Mouse (Mus musculus) limb, embryonic 11.5 days (tissue): ENCODE data around the gene Gm17581. TPM values are rescaled to one million over a fixed set of nuclear protein-coding genes. Genes with fewer than 3 reads are reported as not detected.
A peak's percentile ranks its signal among the peaks of the same experiment; 100 is the strongest.

Experiments
- ATAC-seq: fragments of 200-750 bp; cut with Nextera tagmentation; 2 replicates; pipeline ENCODE4 v1.8.0; 2017; ENCODE audit warnings: low read depth; ENCODE audit not compliant: insufficient number of reproducible peaks, low FRiP score, low TSS enrichment
- DNase-seq: peaks from one replicate; pipeline ENCODE4 v3.0.0-alpha.2; 2015; ENCODE audit warnings: low spot score
- H3K27ac ChIP-seq: fragments of 300-500 bp; sonication (generic); replicated peaks from 2 replicates; pipeline ENCODE4 v1.5.1; 2014; ENCODE audit warnings: low read depth, mild to moderate bottlenecking, low read length
- H3K27me3 ChIP-seq: fragments of 300-500 bp; sonication (generic); 2 replicates; pipeline ENCODE4 v1.6.1; 2014; ENCODE audit warnings: mild to moderate bottlenecking, low read length, mixed read lengths; ENCODE audit not compliant: control insufficient read depth, insufficient read depth
- H3K36me3 ChIP-seq: fragments of 300-500 bp; sonication (generic); 2 replicates; pipeline ENCODE4 v1.6.1; 2014; ENCODE audit warnings: mild to moderate bottlenecking, low read length, moderate library complexity, mixed read lengths; ENCODE audit not compliant: control insufficient read depth, insufficient read depth
- H3K4me1 ChIP-seq: fragments of 300-500 bp; sonication (generic); 2 replicates; pipeline ENCODE4 v1.6.1; 2014; ENCODE audit warnings: low read length, mixed read lengths; ENCODE audit not compliant: control insufficient read depth, insufficient read depth
- H3K4me2 ChIP-seq: fragments of 300-500 bp; sonication (generic); 2 replicates; pipeline ENCODE4 v1.6.1; 2014; ENCODE audit warnings: low read depth, mild to moderate bottlenecking, moderate library complexity; ENCODE audit not compliant: severe bottlenecking
- H3K4me3 ChIP-seq: fragments of 300-500 bp; sonication (generic); 2 replicates; pipeline ENCODE4 v1.5.1; 2014; ENCODE audit warnings: low read depth, low read length
- H3K9ac ChIP-seq: fragments of 300-500 bp; sonication (generic); 2 replicates; pipeline ENCODE4 v1.6.1; 2014; ENCODE audit warnings: mild to moderate bottlenecking, low read length
- H3K9me3 ChIP-seq: fragments of 300-500 bp; sonication (generic); 2 replicates; pipeline ENCODE4 v1.6.1; 2016; ENCODE audit warnings: low read length; ENCODE audit not compliant: control insufficient read depth
- WGBS: fragments of 180-500 bp; shearing (Covaris S2); extraction: QIAGEN DNeasy Blood & Tissue Kit; methylation state at CpG from one replicate; pipeline ENCODE4 v1.1.7; 2014; 5-methylcytosine and 5-hydroxymethylcytosine counted together
- polyA plus RNA-seq: library from polyadenylated mRNA; unstranded; fragments of >200 nt; fragmentation: Nextera tagmentation; extraction: Ambion mirVana; gene quantifications from 2 replicates; pipeline ENCODE4 v1.2.1, GENCODE M21; 2014

The Gm17581 gene
- polyA plus RNA-seq, 1 experiment from 2014 or later, result not detected

GRCm38 (mm10) chr2:155691723-155692493 lies 43.8 kb downstream of the Gm17581 start, which contains the start of gene Trpc4ap:
Gene Trpc4ap, minus strand, starts transcription at chr2:155692384.
- H3K36me3 ChIP-seq, result no peaks in the 10 kb centered on the region
- H3K9me3 ChIP-seq, result no peaks in the 10 kb centered on the region
- peak within 1 kb of the TSS; percentile 77 for H3K27ac ChIP-seq
- H3K4me3 ChIP-seq, result peak within 1 kb of the TSS; percentile 96
- no peaks in the 10 kb centered on the region for H3K27me3 ChIP-seq
- under 1% methylated on average over 60 of the region's 72 CpGs for WGBS
- DNase-seq (peak; percentile 99), ATAC-seq (peak; percentile 92)
- H3K9ac ChIP-seq, result peak within 1 kb of the TSS; percentile 97
- peaks cover 8% of the 10 kb centered on the region; the same call in 1 of the 2 replicates for H3K4me1 ChIP-seq
- H3K4me2 ChIP-seq, result peak within 1 kb of the TSS; percentile 76

DNA sequence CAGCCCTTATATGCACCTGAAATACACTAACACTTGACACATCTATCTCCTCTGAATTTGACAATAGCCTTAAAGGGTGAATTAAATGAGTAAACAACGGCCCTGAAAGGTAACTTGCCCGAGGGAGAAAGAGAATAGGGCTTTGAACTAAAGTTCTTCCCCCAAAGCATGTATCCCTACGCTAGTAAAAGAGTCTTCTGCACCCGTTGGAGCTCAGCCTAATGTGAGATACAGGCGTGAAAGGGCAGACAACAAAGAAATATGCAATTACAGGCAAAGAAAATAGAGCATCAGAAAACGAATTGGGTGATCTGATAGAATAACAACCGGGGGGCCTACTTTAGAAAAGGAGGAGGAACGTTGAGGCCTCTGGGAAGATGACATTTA lies 44.3 kb downstream of the Gm17581 start:
- ATAC-seq, result no peak
- no peaks in the 10 kb centered on the region for H3K27me3 ChIP-seq
- H3K9me3 ChIP-seq, result no peaks in the 10 kb centered on the region
- no peak for DNase-seq
- H3K4me2 ChIP-seq, result peak overlapping the region; percentile 76
- peaks cover 8% of the 10 kb centered on the region; the same call in 1 of the 2 replicates for H3K4me1 ChIP-seq
- 11% methylated on average over 8 of the region's 8 CpGs for WGBS
- H3K36me3 ChIP-seq, result no peaks in the 10 kb centered on the region
- no peak overlapping the region for H3K27ac ChIP-seq
- H3K9ac ChIP-seq, result peak overlapping the region; percentile 97
- peak overlapping the region; percentile 96 for H3K4me3 ChIP-seq

DNA sequence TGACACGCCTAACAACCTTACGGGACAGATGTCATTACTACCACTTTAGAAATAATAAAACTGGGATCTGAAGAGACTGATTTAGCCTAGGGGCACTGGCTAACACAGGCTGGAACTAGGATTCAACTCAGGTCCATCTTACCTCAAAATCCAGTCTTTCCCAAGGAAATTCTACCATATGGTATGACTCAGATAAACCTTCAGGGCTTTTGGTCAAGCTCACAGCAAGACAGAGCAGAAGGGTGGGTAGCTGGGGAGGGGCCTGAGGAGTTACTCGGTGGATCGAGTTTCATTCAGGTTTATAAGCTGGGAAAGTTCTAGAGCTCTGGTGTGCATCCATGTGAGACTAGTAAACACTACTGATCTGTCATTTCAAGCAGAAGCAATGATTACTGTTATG lies 46.5 kb downstream of the Gm17581 start:
- no peak for ATAC-seq
- Histone ChIP-seq H3K27ac (no peak overlapping the region), H3K36me3 (no peaks in the 10 kb centered on the region), H3K9ac (no peak overlapping the region), H3K4me3 (no peak overlapping the region), H3K4me1 (peaks cover 8% of the 10 kb centered on the region; the same call in 1 of the 2 replicates), H3K4me2 (no peak overlapping the region), H3K9me3 (no peaks in the 10 kb centered on the region), H3K27me3 (no peaks in the 10 kb centered on the region)
- 78% methylated on average over 4 of the region's 4 CpGs for WGBS
- no peak for DNase-seq

DNA sequence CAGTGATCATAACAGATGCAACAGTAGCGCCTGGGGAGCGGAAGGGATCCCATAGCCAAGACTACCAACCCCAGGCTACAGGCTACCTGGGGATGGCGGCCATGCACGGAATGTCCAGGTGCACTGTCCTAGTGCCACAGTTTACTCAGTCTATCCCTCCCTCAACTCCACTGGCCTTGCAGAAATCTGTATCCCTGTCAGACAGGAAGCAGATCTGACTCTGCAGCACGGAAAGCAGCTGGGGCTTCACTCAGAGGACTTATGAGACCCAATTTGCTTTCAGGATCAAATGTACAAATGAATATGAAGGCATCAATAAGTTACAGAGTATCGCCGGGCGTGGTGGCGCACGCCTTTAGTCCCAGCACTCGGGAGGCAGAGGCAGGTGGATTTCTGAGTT lies 47.9 kb downstream of the Gm17581 start:
- Histone ChIP-seq H3K27ac (no peak overlapping the region), H3K4me2 (no peak overlapping the region), H3K36me3 (no peaks in the 10 kb centered on the region), H3K27me3 (no peaks in the 10 kb centered on the region), H3K9ac (no peak overlapping the region), H3K9me3 (no peaks in the 10 kb centered on the region), H3K4me1 (peaks cover 8% of the 10 kb centered on the region; the same call in 1 of the 2 replicates), H3K4me3 (no peak overlapping the region)
- DNase-seq (no peak), ATAC-seq (no peak)
- WGBS, result 95% methylated on average over 11 of the region's 11 CpGs

- Histone ChIP-seq H3K4me1 (peaks cover 8% of the 10 kb centered on the region; the same call in 1 of the 2 replicates), H3K9ac (no peak overlapping the region), H3K9me3 (no peaks in the 10 kb centered on the region), H3K4me2 (no peak overlapping the region), H3K36me3 (no peaks in the 10 kb centered on the region), H3K4me3 (no peak overlapping the region), H3K27me3 (no peaks in the 10 kb centered on the region), H3K27ac (no peak overlapping the region)
- ATAC-seq, result no peak
- WGBS, result 89% methylated on average over 5 of the region's 5 CpGs
- no peak for DNase-seq
Measured at GRCm38 (mm10) chr2:155686572-155686971, 49.1 kb downstream of the Gm17581 start.

Other genes starting within 250 kb of the Gm17581 start
- gene Acss2, start 217.9 kb downstream of the Gm17581 start, polyA plus RNA-seq, result 9.2 and 10.7 TPM in 2 replicates
- 2.2 and 2.3 TPM in 2 replicates for gene Ggt7, start 217.6 kb downstream of the Gm17581 start, polyA plus RNA-seq
- gene Gss, start 143.1 kb downstream of the Gm17581 start, polyA plus RNA-seq, result 22.8 and 24.2 TPM in 2 replicates
- gene Myh7b, start 124.7 kb downstream of the Gm17581 start, polyA plus RNA-seq, result 0.67 and 0.99 TPM in 2 replicates
- gene Trpc4ap, start 43.5 kb downstream of the Gm17581 start, polyA plus RNA-seq, result 142 and 143 TPM in 2 replicates
- gene Edem2, start 6.4 kb downstream of the Gm17581 start, polyA plus RNA-seq, result 21.5 and 24.9 TPM in 2 replicates
- 2.7 and 3.6 TPM in 2 replicates for gene Procr, start 15.3 kb upstream of the Gm17581 start, polyA plus RNA-seq
- gene Mmp24, start 39.5 kb upstream of the Gm17581 start, polyA plus RNA-seq, result not detected in 2 replicates
- 6.2 and 6.4 TPM in 2 replicates for gene BC029722, start 83.6 kb upstream of the Gm17581 start, polyA plus RNA-seq
- gene Eif6, start 91.1 kb upstream of the Gm17581 start, polyA plus RNA-seq, result 201 and 215 TPM in 2 replicates
- 0.30 and 0.32 TPM in 2 replicates for gene Fam83c, start 99.0 kb upstream of the Gm17581 start, polyA plus RNA-seq
- gene Uqcc1, start 194.4 kb upstream of the Gm17581 start, polyA plus RNA-seq, result 60.4 and 82.2 TPM in 2 replicates
- gene Gm15557, start 204.9 kb upstream of the Gm17581 start, polyA plus RNA-seq, result 0.33 TPM in 1 of 2 replicates, not detected in the other
- gene Gdf5, start 209.5 kb upstream of the Gm17581 start, polyA plus RNA-seq, result 18.4 and 23.3 TPM in 2 replicates
- 20.5 and 23.6 TPM in 2 replicates for gene Cep250, start 220.6 kb upstream of the Gm17581 start, polyA plus RNA-seq